Mouse (Mus musculus) C2C12 (cell line): Measurements from ENCODE around the gene Zc3h12b.

ENCODE experiments used
- CEBPB ChIP-seq: IDR thresholded peaks from one replicate; pipeline ENCODE4 v1.6.1; 2011; ENCODE audit warnings: low read depth, mild to moderate bottlenecking, control low read depth, moderate library complexity
- CTCF ChIP-seq: IDR thresholded peaks from one replicate; pipeline ENCODE4 v1.5.1; 2011; ENCODE audit not compliant: control insufficient read depth, insufficient read depth, insufficient read length
- FOSL1 ChIP-seq: IDR thresholded peaks from one replicate; pipeline ENCODE4 v1.8.0; 2011; ENCODE audit warnings: mild to moderate bottlenecking, low read length; ENCODE audit not compliant: poor library complexity, insufficient read depth, severe bottlenecking
- MAX ChIP-seq: IDR thresholded peaks from one replicate; pipeline ENCODE4 v1.6.1; 2011; ENCODE audit warnings: mild to moderate bottlenecking, control low read depth
- MYOD1 ChIP-seq: IDR thresholded peaks from one replicate; pipeline ENCODE4 v1.6.1; 2011; ENCODE audit warnings: low read depth; ENCODE audit not compliant: control insufficient read depth, insufficient read length
- MYOG ChIP-seq: IDR thresholded peaks from one replicate; pipeline ENCODE4 v1.6.1; 2011; ENCODE audit not compliant: control insufficient read depth, insufficient read length; ENCODE audit errors: extremely low read depth
- USF1 ChIP-seq: IDR thresholded peaks from one replicate; pipeline ENCODE4 v1.6.1; 2011; ENCODE audit warnings: low read depth, mild to moderate bottlenecking, control low read depth, moderate library complexity

DNA sequence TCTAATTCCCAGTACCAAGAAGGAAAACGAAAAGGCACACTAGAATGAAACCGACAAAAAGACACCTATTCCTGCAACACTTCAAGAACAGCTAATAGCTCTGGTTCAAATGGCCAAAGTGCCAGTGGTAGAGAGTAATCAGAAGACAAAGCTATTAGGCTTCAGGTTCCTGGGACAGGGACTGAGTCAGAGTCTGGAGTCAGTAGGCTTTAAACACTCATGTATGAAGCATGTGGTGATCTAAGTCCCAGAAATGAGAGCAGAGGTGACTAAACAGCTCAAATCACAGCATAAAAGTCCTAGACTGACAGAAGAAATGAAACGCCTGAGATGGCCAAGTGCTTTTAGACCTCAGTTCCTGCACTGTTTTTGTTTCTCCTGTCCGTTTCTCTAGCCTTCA is 236.7 kb downstream of the Zc3h12b start:
- no peak for TF ChIP-seq CTCF
- no peak for TF ChIP-seq FOSL1
- no peak for TF ChIP-seq CEBPB
- TF ChIP-seq USF1, result no peak
- TF ChIP-seq MYOG, result no peak
- no peak for TF ChIP-seq MYOD1
- no peak for TF ChIP-seq MAX
